Mouse (Mus musculus) frontal cortex, adult 2 months (tissue): Measurements from ENCODE around the gene Lysmd3. TPM values are rescaled to one million over a fixed set of nuclear protein-coding genes. Genes with fewer than 3 reads are reported as not detected.
"Not testable (repeated sequence)": the region's sequence is repeated elsewhere in the genome, so short reads cannot be mapped to it uniquely, and the experiment has no call there.

Experiments
- DNase-seq, 2 experiments: peaks; one replicate each; pipeline ENCODE4 v3.0.0; 2022; ENCODE audit warnings: low spot score in 1 of 2; ENCODE audit errors: extremely low spot score in 1 of 2
- polyA plus RNA-seq: library from polyadenylated mRNA; depleted of rRNA; stranded (reverse); fragments of >200 nt; gene quantifications from 2 replicates; pipeline ENCODE4 v1.2.3, GENCODE M21; 2012; rRNA removed

Gene Lysmd3
- 7.2 and 9.4 TPM in 2 replicates for polyA plus RNA-seq

DNA sequence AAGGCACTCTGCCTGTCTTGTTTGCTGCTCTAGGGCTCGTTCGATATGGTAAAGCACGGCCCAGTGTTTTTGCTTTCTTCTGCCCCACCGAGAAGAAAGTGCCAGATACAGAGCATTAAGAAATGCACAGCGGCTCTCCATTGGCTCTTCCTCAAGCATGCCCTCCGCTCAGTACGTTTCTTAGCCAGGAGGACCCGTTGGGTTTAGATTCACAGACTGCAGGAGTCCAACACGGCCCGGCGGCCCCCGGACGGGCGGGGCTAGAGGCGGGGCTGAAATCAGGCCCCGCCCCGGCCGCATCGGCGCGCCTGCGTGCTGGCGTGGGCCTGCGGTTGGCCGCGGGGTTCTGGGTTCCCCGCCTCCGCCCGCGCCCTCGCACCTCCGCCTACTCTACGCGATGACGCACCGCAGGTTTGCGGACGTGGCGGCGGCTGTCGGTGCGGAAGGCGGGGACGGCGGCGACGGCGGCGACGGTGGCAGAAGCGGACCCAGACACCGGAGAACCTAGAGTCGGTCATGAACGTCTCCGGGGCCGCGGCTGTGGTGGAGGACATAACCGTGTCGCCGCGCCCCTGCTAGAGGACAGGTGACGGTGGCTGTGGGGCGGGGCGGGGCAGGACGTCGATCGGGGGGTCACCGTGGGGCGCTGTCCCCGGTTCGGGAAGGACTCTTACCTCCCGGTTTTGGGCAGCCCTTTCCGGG lies at the start of gene Lysmd3:
Gene Lysmd3, plus strand, starts transcription at position 313 of the 702 bp plus-strand sequence.
- peak; percentile 76 to 95 for DNase-seq

DNA sequence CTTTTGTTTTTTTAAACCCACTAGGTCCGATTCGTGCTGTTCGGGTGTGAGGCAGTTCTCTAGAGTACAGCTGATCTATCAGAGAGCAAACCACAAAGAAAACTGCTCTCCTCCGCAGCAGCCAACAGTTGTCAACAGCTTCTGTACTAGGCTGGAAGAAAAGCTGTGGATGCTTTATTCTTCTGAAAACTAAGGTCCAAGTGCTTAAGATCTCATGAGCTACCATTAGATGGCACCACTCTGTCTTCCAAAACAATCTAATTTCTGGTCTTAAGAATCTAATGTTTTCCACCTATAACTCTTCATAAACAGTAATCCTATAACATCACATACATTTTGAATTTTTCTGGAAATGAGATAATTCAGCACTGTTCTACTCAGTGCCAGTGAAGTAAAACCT lies 47.1 kb upstream of the Lysmd3 start:
- peak in 1 of 2 experiments; percentile 5 for DNase-seq

DNA sequence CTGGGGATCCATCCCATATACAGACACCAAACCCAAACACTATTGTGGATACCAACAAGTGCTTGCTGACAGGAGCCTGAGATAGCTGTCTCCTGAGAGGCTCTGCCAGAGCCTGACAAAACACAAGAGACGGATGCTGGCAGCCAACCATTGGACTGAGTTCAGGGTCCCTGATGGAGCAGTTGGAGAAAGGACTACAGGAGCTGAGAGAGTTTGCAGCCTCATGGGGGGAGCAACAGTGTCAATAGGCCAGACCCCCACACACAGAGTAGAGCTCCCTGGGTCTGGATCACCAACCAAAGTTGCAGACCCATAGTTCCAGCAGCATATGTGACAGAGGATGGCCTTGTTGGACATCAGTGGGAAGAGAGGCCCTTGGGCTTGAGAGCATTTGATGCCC lies 29.6 kb upstream of the Lysmd3 start:
- DNase-seq, result not testable (repeated sequence)

DNA sequence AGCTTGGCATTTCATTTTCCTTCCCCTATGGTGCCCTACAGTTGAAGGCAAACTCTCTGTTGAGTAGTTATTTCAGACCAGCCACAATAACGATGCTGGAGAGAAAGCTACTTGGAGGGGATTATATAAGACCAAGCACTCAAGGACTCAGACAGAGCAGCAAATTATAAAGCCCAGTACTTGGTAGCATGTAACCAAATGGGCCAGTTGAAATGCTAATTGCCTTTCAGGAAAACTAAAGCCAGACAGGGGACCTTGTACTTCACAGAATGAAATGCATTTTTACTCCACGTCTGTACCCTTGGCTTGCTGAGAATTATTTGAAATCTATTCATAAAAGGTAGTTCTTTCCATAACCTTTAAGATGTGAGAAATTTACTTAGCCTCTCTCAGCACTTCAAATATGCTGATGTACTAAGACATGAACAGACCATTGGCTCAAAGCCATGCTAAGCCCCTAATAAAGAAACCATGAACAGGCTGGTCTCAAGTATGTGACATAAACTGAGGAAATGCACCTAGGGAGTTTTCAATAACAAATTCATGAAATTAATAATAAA lies 28.8 kb upstream of the Lysmd3 start:
- no peak for DNase-seq

DNA sequence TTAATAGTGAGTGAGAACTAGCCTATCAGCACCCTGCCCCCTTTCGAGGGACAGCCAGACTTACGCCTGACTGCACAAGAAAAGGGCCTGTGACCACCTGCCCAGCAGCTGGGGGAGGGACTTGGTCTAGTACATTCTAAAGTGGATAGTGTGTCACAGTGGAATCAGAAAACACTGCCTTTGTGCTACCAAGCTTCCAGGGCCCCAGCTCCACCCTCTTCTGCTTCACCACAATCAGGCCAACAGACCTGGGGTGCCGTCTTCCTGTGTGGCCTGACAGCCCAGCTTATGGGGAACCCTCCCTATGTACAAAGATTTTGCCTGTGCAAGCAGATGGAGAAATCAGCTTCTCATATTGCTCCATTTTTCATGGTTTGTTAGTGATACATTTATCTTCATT lies 28.1 kb upstream of the Lysmd3 start:
- no peak for DNase-seq

DNA sequence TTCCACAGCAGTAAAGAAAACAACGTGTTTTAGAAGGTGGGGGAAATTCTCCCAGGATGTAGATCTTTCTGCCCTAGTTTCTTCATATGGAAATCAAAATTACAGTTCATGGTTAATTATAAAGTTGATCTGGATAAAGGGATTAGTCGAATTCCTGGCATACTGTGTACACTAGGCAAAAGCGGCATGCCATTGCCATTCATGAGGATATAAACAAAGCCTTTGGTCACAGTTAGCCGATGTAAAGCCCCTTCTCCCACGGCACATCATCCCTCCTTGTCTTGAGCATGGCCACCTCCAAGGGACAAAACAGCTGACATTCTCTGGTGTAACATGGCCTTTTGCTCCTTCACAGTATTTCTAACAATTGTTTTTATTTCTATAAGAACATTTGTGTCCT lies 26.9 kb upstream of the Lysmd3 start:
- no peak for DNase-seq

DNA sequence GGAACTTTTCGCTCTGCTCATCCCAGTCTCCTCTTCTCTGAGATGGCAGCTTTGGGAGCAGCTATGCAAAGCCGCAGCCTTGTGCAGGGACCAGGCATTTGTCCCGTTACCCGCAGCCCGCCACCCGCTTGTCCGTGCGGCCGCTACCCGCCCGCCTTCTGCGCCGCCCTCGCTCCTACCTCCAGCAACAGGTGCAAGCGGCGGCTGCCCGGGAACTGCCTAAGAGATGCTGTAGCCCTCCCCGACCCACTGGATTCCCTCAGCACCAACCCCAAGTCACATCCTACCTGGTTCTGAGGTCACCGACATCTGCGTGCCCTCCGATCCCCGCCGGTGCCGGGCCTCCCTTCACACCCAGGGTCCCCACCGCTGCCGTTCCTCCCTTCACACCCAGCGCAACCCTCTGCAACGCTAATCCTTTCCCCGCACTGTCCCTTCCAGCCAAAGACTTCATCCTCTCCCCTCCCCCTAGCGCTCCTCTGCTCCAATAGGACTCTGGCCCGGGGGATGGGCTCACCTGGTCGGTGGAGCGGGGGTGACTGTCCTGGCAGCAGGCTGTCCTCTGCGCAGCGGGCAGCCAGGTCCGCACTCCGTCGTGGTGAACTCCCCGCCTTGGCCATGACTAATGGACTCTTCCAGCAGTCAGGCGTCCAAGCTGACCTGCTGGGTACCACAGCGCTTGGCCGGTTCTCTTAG lies 24.6 kb upstream of the Lysmd3 start, which contains the start of gene Adgrv1:
Gene Adgrv1, minus strand, starts transcription at position 435 of the 696 bp plus-strand sequence.
- DNase-seq, result peak; percentile 18 to 53

DNA sequence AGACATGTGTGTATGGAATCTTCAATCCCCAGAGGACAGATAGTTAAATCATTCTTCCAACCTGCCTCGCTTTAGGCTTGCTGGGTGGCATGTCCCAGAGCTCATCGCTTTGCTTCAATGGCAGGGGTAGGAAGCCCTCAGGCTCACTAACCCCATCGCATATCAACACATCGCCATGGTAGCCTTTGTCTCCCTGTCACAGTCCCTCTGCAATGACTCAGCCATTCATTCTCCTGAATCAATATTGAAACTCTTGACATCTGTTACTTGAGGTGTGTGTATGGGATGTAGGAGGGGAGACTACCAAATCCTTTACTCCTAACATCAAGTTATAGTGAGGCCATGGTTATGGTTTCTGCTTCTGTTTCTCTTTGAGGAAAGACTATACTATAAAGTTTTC lies 17.8 kb upstream of the Lysmd3 start:
- no peak for DNase-seq

DNA sequence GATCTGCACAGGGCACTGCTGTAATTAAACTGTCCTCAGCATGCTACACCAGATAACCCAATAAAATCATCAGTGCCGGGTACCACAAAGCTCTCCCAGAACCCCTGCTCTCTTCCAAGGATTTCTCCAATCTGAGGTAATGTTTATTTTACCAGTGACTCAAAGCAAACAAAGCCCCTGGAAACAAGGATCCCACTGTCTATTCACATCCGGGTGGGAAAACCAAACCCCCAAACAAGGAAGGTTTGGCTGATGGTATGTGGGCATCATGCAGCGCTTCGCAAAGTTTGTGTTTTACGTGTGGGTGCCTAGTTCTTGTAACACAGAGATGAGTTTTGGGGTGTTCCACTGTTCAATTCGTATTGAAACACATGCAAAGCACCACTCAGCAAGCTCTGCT lies 16.6 kb upstream of the Lysmd3 start:
- no peak for DNase-seq

DNA sequence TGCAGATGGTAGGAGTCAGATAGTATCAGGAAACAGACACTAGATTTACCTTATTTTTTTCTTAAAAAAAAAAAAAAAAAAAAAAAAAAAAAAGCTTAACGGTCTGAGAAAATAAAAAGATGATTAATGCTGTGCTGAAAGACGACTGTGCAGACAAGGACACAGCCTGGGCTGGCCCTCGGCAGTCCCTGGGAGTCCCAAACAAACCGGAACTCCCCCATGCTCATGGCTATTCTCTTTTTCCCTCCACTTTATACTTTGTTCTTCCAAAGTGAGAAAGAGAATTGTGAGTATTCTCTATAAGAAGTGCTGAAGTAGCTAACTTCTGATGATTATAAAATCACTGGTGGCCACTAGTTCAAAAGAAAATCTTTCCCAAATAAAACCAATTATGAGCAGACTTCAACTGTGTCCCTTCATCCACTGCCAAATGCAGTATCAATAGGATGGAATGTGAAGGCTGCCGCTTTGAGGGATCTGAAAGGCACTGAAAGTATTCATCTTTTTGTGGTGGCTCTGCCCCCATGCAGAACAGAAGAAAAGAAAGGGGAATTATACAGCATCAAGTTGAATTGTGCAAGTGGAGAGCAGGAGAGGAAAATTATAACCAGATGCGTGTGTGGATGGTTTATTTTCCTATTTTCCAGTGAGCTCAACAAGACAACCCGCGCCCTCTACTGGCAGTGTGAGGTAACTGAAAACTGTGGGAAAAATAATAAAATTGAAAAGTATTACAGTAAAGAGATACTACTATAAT lies 16.0 kb upstream of the Lysmd3 start:
- DNase-seq, result peak; percentile 13 to 72

DNA sequence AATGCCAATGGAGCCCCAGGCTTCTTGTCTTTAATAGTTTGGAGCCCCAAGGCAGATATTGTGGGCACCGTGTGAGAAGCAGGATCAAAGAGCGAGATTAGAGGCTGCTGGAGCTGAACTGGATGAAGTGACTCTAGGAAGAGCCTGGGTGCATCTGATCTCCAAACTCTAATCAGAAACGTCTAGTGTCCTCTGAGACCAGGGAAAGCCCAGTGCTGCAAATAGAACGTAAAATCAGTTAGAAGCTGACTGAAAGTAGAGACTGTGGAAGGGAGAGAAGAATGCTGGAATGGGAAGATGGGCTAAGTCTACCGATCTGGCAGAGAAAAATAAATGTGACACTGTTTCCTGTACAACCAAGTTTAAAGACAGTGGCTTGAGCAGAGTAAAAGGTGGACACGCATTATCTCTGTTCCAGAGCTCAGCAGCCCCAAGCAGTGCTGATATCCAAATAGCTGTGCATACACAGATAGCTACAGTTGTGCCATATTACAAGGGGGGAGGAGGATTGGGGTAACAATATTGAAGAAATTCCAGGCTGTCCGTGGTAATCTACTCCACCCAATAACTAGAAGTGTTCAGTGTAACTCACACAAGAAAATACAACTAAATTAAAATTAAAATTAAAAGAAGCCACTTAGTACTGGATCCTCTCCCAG lies 14.8 kb upstream of the Lysmd3 start:
- DNase-seq, result no peak

DNA sequence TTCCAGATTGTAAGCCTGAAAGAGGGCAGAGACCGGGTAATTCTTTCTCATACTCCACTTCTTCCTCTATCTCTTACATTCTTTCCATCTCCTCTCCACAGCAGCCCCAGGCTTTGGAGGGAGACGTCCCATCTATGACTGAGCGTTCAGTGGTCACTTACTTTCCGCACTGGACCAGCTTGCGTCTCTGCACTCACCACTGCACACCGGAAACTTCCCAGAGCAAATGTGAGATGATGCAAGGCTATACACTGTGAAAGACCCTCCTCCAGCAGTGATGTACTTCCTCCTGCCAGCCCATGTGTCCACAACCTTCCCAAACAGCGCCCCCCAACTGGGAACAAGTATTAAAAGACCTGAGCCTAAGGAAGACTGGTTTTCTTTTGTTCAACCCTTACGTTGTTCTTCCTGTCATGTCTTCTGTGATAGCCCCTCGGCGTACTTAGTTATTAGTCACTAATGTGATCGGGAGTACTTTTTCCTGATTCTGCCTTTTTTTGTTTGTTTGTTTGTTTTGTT lies 13.4 kb upstream of the Lysmd3 start:
- DNase-seq, result no peak

DNA sequence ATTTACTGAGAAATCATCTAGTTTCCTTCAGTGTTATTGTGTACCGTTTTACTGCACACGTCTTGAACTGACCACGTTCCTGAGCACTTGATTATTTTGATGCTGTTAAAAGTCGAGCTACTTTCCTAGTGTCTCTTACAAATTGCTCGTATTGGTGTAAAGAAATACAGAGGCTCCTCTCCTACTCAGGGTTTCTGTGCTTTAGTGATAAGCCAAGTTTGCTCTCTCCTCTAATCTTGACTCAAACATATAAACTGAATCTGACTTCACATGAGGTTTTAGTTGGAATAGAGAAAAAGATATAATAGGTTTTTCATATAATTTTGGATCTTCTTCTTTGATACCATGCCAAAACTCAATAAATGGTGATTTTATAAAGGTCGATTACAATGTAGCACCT lies 11.1 kb upstream of the Lysmd3 start:
- DNase-seq, result no peak

DNA sequence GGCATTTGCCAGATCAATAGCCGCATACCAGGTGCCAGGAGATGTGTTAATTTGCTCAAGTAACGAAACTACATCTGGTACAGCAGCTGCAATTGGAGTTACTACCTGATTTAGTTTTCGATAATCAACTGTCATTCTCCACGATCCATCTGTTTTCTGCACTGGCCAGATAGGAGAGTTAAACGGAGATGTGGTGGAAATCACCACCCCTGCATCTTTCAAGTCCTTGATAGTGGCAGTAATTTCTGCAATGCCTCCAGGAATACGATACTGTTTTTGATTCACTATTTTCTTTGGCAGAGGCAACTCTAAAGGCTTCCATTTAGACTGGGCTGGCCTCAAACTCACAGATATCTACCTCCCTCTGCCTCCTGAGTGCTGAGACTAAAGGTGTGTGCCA lies 7.1 kb upstream of the Lysmd3 start:
- DNase-seq, result not testable (repeated sequence)

DNA sequence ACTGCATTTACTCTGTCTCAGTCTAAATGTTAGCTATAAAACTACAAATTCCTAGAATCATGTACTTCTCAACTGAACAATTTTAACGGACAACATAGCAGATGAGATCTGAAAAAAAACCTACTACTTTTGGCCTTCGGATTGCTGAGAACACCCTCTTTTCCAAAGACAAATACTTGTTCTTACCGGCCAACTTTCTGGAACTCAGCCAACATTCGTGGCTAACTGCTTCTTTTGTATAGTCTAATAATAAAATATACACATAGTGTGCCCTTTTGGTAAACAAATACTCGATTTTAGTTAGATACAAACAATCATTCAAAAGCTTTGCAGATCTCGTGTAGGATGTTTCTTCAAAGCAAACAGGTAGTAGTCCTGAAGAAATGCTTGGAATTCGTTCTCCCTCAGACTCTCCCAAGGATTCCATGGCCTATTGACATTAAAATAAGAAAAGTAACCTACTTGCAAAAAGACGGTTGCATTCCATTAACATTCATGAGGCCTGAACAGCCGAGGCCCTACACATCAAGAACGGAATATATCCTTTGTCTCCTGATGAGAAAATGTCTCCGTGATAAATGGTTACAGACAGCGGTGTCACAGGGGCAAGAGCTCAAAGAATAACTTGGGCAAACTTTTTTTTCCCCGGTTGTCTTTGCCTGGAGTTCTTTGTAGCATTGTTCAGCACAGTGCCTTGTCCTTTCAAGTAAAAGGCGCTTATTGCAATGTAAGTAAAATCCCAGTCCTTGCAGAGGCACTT lies 1.2 kb upstream of the Lysmd3 start:
- DNase-seq, result no peak

DNA sequence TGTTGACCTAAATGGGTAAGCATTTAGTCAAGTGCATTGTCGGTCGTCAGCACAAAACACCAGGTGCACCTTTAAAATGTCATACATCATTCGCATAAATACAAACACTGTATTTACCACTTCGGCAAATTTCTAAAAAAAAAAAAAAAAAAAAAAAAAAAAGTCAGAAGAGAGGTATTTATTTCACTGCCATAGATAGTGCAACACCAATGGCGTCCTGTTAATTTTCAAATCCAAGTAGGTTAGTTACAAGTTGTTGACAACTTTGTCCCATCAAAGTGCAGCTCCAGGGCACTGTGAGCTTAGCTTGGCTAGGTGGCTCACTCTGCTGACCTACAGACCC lies 484 bp upstream of the Lysmd3 start:
- DNase-seq, result no peak

DNA sequence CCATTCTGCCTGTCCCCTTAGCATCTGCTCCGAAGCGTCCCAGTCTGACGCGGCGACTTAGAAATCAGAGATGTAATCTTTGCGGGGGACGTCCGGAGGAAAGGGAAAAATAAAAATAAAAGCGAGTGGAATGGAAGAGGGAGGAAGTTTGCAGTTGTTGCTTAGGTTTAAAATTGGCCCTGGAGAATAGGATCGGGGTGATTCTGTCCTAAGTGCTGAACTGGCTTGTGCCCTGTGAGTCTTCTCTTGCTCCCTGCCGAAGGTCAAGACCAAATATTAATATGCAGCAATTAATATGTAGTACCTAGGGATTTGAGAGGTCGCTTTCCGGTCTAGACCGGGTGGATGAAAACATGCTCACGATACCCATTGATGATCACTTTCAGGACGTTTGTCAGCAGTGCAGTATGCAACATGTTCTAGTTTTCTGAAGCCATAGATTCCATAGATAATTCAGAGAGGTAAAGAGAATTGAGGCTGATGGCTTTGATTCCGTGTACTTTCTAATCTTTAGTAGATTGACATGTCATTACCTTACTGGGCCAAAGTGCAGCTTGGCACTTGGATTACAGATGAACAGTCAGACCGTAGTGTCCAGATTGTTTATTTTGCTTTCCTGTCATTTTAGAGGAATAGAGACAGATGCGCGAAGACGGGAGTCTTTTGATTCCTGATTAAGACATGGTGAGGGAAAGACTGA lies 740 bp downstream of the Lysmd3 start:
- no peak for DNase-seq

DNA sequence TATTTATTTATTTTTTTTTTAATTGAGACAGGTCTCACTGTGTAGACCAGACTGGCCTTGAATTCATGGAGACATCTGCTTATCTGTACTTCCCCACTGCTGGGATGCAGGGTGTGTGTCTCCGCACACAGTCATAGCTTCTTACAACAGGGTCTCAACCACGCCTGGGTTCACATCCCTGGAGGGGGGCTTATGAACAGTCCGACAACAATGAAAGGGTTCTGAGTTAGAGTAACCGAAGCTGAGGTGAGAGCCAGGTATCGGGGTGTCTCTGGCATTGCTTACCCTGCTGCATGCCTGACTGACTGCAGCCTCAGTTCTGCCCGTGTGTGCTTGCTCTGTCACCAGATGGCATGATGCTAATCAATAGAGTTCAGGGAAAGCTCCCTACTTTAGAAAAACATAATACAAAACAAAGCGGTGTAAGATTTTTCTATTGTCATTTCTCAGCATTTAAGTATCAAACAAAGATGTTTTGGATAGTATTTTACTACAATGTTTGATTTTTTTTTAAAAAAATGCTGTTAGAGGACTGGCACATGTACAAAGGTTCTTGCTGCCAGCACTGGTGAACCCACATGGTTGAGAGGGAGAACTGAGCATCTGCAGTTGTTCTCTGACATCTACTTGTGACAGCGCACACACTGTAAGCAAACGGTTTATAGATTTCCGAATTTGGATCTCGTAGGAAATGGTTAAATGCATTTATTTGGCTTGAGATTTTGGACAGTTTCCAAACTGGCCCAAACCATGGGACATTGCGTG lies 6.3 kb downstream of the Lysmd3 start:
- DNase-seq, result no peak

DNA sequence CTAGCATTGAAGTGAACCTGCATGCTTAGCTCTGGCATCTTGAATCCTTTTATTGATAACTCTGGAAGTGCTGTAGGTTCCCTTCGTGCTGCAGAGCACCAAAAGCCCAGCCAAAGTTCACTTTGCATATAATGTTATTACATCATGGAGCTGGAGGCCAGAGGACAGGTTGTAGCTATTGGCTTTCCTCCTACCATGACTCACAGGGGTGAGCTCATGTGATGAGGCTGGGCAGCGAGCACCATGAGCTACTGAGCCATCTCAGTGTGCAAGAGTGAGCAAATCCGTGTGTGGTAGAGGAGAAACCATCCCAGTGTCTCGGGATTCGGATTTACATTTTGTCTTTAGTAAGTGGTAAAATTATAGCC lies 6.9 kb downstream of the Lysmd3 start:
- no peak for DNase-seq
